Mouse (Mus musculus): ENCODE data around the gene Hoxa1.

The Hoxa1 gene

GRCm38 (mm10) chr6:52190410-52190809 lies 32.3 kb upstream of the Hoxa1 start:
- no peak for DNase-seq (ENCODE audit: extremely low read depth, insufficient read length, low spot score)

- no peak for DNase-seq (ENCODE audit: extremely low read depth, insufficient read length, low spot score)
Measured at GRCm38 (mm10) chr6:52189909-52190308, 31.8 kb upstream of the Hoxa1 start.

GRCm38 (mm10) chr6:52189172-52189591 lies 31.1 kb upstream of the Hoxa1 start:
- no peak for DNase-seq (ENCODE audit: extremely low read depth, insufficient read length, low spot score)

- DNase-seq (ENCODE audit: extremely low read depth, insufficient read length, low spot score) = no peak
Measured at GRCm38 (mm10) chr6:52186500-52186899, 28.4 kb upstream of the Hoxa1 start.

GRCm38 (mm10) chr6:52185834-52186233 lies 27.7 kb upstream of the Hoxa1 start:
- DNase-seq (ENCODE audit: extremely low read depth, insufficient read length, low spot score) = no peak

GRCm38 (mm10) chr6:52185222-52185621 lies 27.1 kb upstream of the Hoxa1 start:
- DNase-seq (ENCODE audit: extremely low read depth, insufficient read length, low spot score) = peak; percentile 29

GRCm38 (mm10) chr6:52184668-52185067 lies 26.6 kb upstream of the Hoxa1 start:
- no peak for DNase-seq (ENCODE audit: extremely low read depth, insufficient read length, low spot score)

GRCm38 (mm10) chr6:52183311-52184080 lies 25.4 kb upstream of the Hoxa1 start:
- DNase-seq (ENCODE audit: extremely low read depth, insufficient read length, low spot score) = peak; percentile 32

- DNase-seq (ENCODE audit: extremely low read depth, insufficient read length, low spot score) = no peak
Measured at GRCm38 (mm10) chr6:52182793-52183192, 24.7 kb upstream of the Hoxa1 start.

GRCm38 (mm10) chr6:52182030-52182429 lies 23.9 kb upstream of the Hoxa1 start:
- DNase-seq (ENCODE audit: extremely low read depth, insufficient read length, low spot score) = no peak

GRCm38 (mm10) chr6:52180726-52181125 lies 22.6 kb upstream of the Hoxa1 start:
- no peak for DNase-seq (ENCODE audit: extremely low read depth, insufficient read length, low spot score)

GRCm38 (mm10) chr6:52180213-52180710 lies 22.1 kb upstream of the Hoxa1 start:
- no peak for DNase-seq (ENCODE audit: extremely low read depth, insufficient read length, low spot score)

- no peak for DNase-seq (ENCODE audit: extremely low read depth, insufficient read length, low spot score)
Measured at GRCm38 (mm10) chr6:52179690-52180089, 21.6 kb upstream of the Hoxa1 start.

GRCm38 (mm10) chr6:52178918-52179665 lies 21.0 kb upstream of the Hoxa1 start:
- DNase-seq (ENCODE audit: extremely low read depth, insufficient read length, low spot score) = no peak

- DNase-seq (ENCODE audit: extremely low read depth, insufficient read length, low spot score) = no peak
Measured at GRCm38 (mm10) chr6:52177806-52178205, 19.7 kb upstream of the Hoxa1 start.

- DNase-seq (ENCODE audit: extremely low read depth, insufficient read length, low spot score) = no peak
Measured at GRCm38 (mm10) chr6:52177061-52177735, 19.1 kb upstream of the Hoxa1 start, which contains the start of gene 5730596B20Rik. TSS of gene 5730596B20Rik (plus strand) at chr6:52177498.

- no peak for DNase-seq (ENCODE audit: extremely low read depth, insufficient read length, low spot score)
Measured at GRCm38 (mm10) chr6:52176391-52176790, 18.3 kb upstream of the Hoxa1 start.

GRCm38 (mm10) chr6:52175864-52176263 lies 17.7 kb upstream of the Hoxa1 start:
- DNase-seq (ENCODE audit: extremely low read depth, insufficient read length, low spot score) = no peak

GRCm38 (mm10) chr6:52174968-52175751 lies 17.0 kb upstream of the Hoxa1 start:
- no peak for DNase-seq (ENCODE audit: extremely low read depth, insufficient read length, low spot score)

- DNase-seq (ENCODE audit: extremely low read depth, insufficient read length, low spot score) = no peak
Measured at GRCm38 (mm10) chr6:52173648-52174047, 15.5 kb upstream of the Hoxa1 start.
